Mouse (Mus musculus): ENCODE data around the gene Arrb2.
A peak's percentile ranks its signal among the peaks of the same experiment; 100 is the strongest.
"Not testable (repeated sequence)": the region's sequence is repeated elsewhere in the genome, so short reads cannot be mapped to it uniquely, and the experiment has no call there.

Gene Arrb2

GRCm38 (mm10) chr11:70432048-70432894 lies at the start of gene Arrb2:
Arrb2 (plus strand) TSS chr11:70432635.
- DNase-seq: peak; percentile 99

- DNase-seq: no peak
Observed at GRCm38 (mm10) chr11:70384136-70384535, 48.3 kb upstream of the Arrb2 start.

- DNase-seq: no peak
Observed at GRCm38 (mm10) chr11:70387436-70387835, 45.0 kb upstream of the Arrb2 start.

- DNase-seq: no peak
Observed at GRCm38 (mm10) chr11:70389421-70389820, 43.0 kb upstream of the Arrb2 start.

GRCm38 (mm10) chr11:70403598-70403997 lies 28.8 kb upstream of the Arrb2 start:
- DNase-seq: no peak

GRCm38 (mm10) chr11:70409594-70410296 lies 22.7 kb upstream of the Arrb2 start, which contains the start of gene Pelp1:
Pelp1 (minus strand) TSS chr11:70410031.
- peak; percentile 96 for DNase-seq

- no peak for DNase-seq
Observed at GRCm38 (mm10) chr11:70410297-70410643, 22.2 kb upstream of the Arrb2 start.

- DNase-seq: no peak
Observed at GRCm38 (mm10) chr11:70412591-70412990, 19.8 kb upstream of the Arrb2 start.

GRCm38 (mm10) chr11:70413961-70414360 lies 18.5 kb upstream of the Arrb2 start:
- DNase-seq: peak; percentile 84

GRCm38 (mm10) chr11:70418199-70418598 lies 14.2 kb upstream of the Arrb2 start:
- DNase-seq: no peak

GRCm38 (mm10) chr11:70419486-70419885 lies 12.9 kb upstream of the Arrb2 start:
- DNase-seq: no peak

GRCm38 (mm10) chr11:70426598-70426997 lies 5.8 kb upstream of the Arrb2 start:
- DNase-seq: not testable (repeated sequence)

- no peak for DNase-seq
Observed at GRCm38 (mm10) chr11:70431574-70431973, 861 bp upstream of the Arrb2 start.

- DNase-seq: no peak
Observed at GRCm38 (mm10) chr11:70432895-70433568, 597 bp downstream of the Arrb2 start.

- no peak for DNase-seq
Observed at GRCm38 (mm10) chr11:70433569-70433943, 1.1 kb downstream of the Arrb2 start.

- no peak for DNase-seq
Observed at GRCm38 (mm10) chr11:70433951-70434350, 1.5 kb downstream of the Arrb2 start.

GRCm38 (mm10) chr11:70435476-70435875 lies 3.0 kb downstream of the Arrb2 start:
- no peak for DNase-seq

GRCm38 (mm10) chr11:70437426-70437825 lies 5.0 kb downstream of the Arrb2 start:
- DNase-seq: no peak

GRCm38 (mm10) chr11:70438728-70439374 lies 6.4 kb downstream of the Arrb2 start:
- DNase-seq: no peak

- no peak for DNase-seq
Observed at GRCm38 (mm10) chr11:70440637-70441036, 8.2 kb downstream of the Arrb2 start.

- DNase-seq: no peak
Observed at GRCm38 (mm10) chr11:70441882-70442281, 9.4 kb downstream of the Arrb2 start.

- no peak for DNase-seq
Observed at GRCm38 (mm10) chr11:70443964-70444363, 11.5 kb downstream of the Arrb2 start.

GRCm38 (mm10) chr11:70444667-70445066 lies 12.2 kb downstream of the Arrb2 start:
- DNase-seq: no peak
